Mouse (Mus musculus) myocyte (in vitro differentiated cells): ENCODE results near the gene Fbln2.

Source experiments
- E2F4 ChIP-seq: IDR thresholded peaks from one replicate; pipeline ENCODE4 v1.6.1; 2011; ENCODE audit warnings: mild to moderate bottlenecking, control low read depth, moderate library complexity; ENCODE audit not compliant: insufficient read depth
- MAX ChIP-seq: IDR thresholded peaks from one replicate; pipeline ENCODE4 v1.6.1; 2011; ENCODE audit warnings: low read depth, mild to moderate bottlenecking, control low read depth
- MYOD1 ChIP-seq, 3 experiments: IDR thresholded peaks; one replicate each; pipeline ENCODE4 v1.6.1; 2011; ENCODE audit warnings: control low read depth in 2 of 3, low read depth in 2 of 3, mild to moderate bottlenecking in 2 of 3, moderate library complexity in 1 of 3; ENCODE audit not compliant: insufficient read length in 2 of 3, control insufficient read depth in 1 of 3
- POLR2A ChIP-seq: IDR thresholded peaks from one replicate; pipeline ENCODE4 v1.6.1; 2011; ENCODE audit warnings: low read depth, mild to moderate bottlenecking, control low read depth, moderate library complexity; ENCODE audit not compliant: insufficient read length
- POLR2AphosphoS2 ChIP-seq: IDR thresholded peaks from one replicate; pipeline ENCODE4 v1.6.1; 2011; ENCODE audit warnings: low read depth, control low read depth; ENCODE audit not compliant: insufficient read length
- USF1 ChIP-seq: IDR thresholded peaks from one replicate; pipeline ENCODE4 v1.6.1; 2011; ENCODE audit warnings: low read depth, mild to moderate bottlenecking, control low read depth, moderate library complexity

GRCm38 (mm10) chr6:91192421-91192820, 19.8 kb upstream of the Fbln2 start:
- no peak for TF ChIP-seq E2F4
- no peak for TF ChIP-seq USF1
- TF ChIP-seq POLR2A = no peak
- TF ChIP-seq MAX = no peak
- TF ChIP-seq POLR2AphosphoS2 = no peak
- TF ChIP-seq MYOD1 (IDR thresholded peaks at IDR 0.05; ENCODE audit: control insufficient read depth in 1 of 3, insufficient read length in 2 of 3, low read depth in 2 of 3) = no peak
